Mouse (Mus musculus): ENCODE measurements around the gene Clec4n. TPM values are rescaled to one million over a fixed set of nuclear protein-coding genes. Genes with fewer than 3 reads are reported as not detected.
A peak's percentile ranks its signal among the peaks of the same experiment; 100 is the strongest.
"Not testable (repeated sequence)": the region's sequence is repeated elsewhere in the genome, so short reads cannot be mapped to it uniquely, and the experiment has no call there.

The Clec4n gene
- 0.28 and 0.44 TPM in 2 replicates for polyA plus RNA-seq (2012; rRNA removed)

GRCm38 (mm10) chr6:123229644-123230043 is at the start of gene Clec4n:
Gene Clec4n, plus strand, starts transcription at chr6:123229843.
- H3K36me3 ChIP-seq (ENCODE audit: control insufficient read depth, insufficient read depth, low read length), result no peaks in the 10 kb centered on the region
- no peaks in the 10 kb centered on the region for H3K4me1 ChIP-seq (ENCODE audit: control insufficient read depth, insufficient read depth, low read length)
- no peak within 1 kb of the TSS for H3K4me3 ChIP-seq (ENCODE audit: control insufficient read depth, low read depth, low read length)
- no peaks in the 10 kb centered on the region for H3K27me3 ChIP-seq (ENCODE audit: control insufficient read depth, insufficient read depth, low read length)
- TF ChIP-seq CTCF (IDR thresholded peaks at IDR 0.05; ENCODE audit: control insufficient read depth, insufficient read depth, insufficient replicate concordance, low read depth, low read length) (no peak), POLR2A (IDR thresholded peaks at IDR 0.05; ENCODE audit: control insufficient read depth, low read depth, low read length) (no peak)
- H3K27ac ChIP-seq (ENCODE audit: control insufficient read depth, insufficient read depth, low read depth, low read length), result no peak within 1 kb of the TSS

- H3K27ac ChIP-seq (ENCODE audit: control insufficient read depth, insufficient read depth, low read depth, low read length); H3K36me3 ChIP-seq (ENCODE audit: control insufficient read depth, insufficient read depth, low read length); H3K4me1 ChIP-seq (ENCODE audit: control insufficient read depth, insufficient read depth, low read length); H3K4me3 ChIP-seq (ENCODE audit: control insufficient read depth, low read depth, low read length); H3K27me3 ChIP-seq (ENCODE audit: control insufficient read depth, insufficient read depth, low read length): not testable (repeated sequence)
- TF ChIP-seq CTCF (IDR thresholded peaks at IDR 0.05; ENCODE audit: control insufficient read depth, insufficient read depth, insufficient replicate concordance, low read depth, low read length), result peak; percentile 22; the same call in 1 of the 2 replicates
These were observed 44.8 kb upstream of the Clec4n start for GRCm38 (mm10) chr6:123184862-123185261.

GRCm38 (mm10) chr6:123207187-123208076 is 22.2 kb upstream of the Clec4n start:
- no peak for TF ChIP-seq POLR2A (IDR thresholded peaks at IDR 0.05; ENCODE audit: control insufficient read depth, low read depth, low read length)
- no peak for TF ChIP-seq CTCF (IDR thresholded peaks at IDR 0.05; ENCODE audit: control insufficient read depth, insufficient read depth, insufficient replicate concordance, low read depth, low read length)
- Histone ChIP-seq H3K27ac (ENCODE audit: control insufficient read depth, insufficient read depth, low read depth, low read length) (no peak overlapping the region), H3K27me3 (ENCODE audit: control insufficient read depth, insufficient read depth, low read length) (no peaks in the 10 kb centered on the region), H3K4me1 (ENCODE audit: control insufficient read depth, insufficient read depth, low read length) (no peaks in the 10 kb centered on the region), H3K36me3 (ENCODE audit: control insufficient read depth, insufficient read depth, low read length) (no peaks in the 10 kb centered on the region), H3K4me3 (ENCODE audit: control insufficient read depth, low read depth, low read length) (no peak overlapping the region)

GRCm38 (mm10) chr6:123208077-123208439 is 21.6 kb upstream of the Clec4n start:
- not testable (repeated sequence) for H3K36me3 ChIP-seq (ENCODE audit: control insufficient read depth, insufficient read depth, low read length)

DNA sequence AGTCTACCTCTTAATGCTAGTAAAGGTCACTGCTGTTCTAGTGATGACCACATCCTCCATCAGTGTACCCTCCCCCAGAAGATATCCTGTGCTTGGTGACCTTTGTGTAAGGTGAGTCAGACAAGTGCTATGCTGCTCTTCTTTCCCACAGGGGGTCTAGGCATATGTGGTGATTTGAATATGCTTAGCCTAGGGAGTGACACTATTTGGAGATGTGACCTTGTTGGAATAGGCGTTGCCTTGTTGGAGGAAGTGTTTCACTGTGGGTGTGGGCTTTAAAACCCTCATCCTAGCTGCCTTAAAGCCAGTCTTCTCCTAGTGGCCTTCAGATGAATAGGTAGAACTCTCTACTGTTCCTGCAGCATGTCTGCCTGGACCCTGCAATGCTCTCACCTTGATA is 17.9 kb upstream of the Clec4n start:
- Histone ChIP-seq H3K27ac (ENCODE audit: control insufficient read depth, insufficient read depth, low read depth, low read length) (no peak overlapping the region), H3K4me1 (ENCODE audit: control insufficient read depth, insufficient read depth, low read length) (no peaks in the 10 kb centered on the region), H3K27me3 (ENCODE audit: control insufficient read depth, insufficient read depth, low read length) (no peaks in the 10 kb centered on the region), H3K4me3 (ENCODE audit: control insufficient read depth, low read depth, low read length) (no peak overlapping the region), H3K36me3 (ENCODE audit: control insufficient read depth, insufficient read depth, low read length) (no peaks in the 10 kb centered on the region)
- TF ChIP-seq POLR2A (IDR thresholded peaks at IDR 0.05; ENCODE audit: control insufficient read depth, low read depth, low read length) (no peak), CTCF (IDR thresholded peaks at IDR 0.05; ENCODE audit: control insufficient read depth, insufficient read depth, insufficient replicate concordance, low read depth, low read length) (no peak)

More at GRCm38 (mm10) chr6:123208077-123208439, 21.6 kb upstream of the Clec4n start:
- H3K4me3 ChIP-seq (ENCODE audit: control insufficient read depth, low read depth, low read length); H3K4me1 ChIP-seq (ENCODE audit: control insufficient read depth, insufficient read depth, low read length); H3K27ac ChIP-seq (ENCODE audit: control insufficient read depth, insufficient read depth, low read depth, low read length); H3K27me3 ChIP-seq (ENCODE audit: control insufficient read depth, insufficient read depth, low read length): not testable (repeated sequence)

DNA sequence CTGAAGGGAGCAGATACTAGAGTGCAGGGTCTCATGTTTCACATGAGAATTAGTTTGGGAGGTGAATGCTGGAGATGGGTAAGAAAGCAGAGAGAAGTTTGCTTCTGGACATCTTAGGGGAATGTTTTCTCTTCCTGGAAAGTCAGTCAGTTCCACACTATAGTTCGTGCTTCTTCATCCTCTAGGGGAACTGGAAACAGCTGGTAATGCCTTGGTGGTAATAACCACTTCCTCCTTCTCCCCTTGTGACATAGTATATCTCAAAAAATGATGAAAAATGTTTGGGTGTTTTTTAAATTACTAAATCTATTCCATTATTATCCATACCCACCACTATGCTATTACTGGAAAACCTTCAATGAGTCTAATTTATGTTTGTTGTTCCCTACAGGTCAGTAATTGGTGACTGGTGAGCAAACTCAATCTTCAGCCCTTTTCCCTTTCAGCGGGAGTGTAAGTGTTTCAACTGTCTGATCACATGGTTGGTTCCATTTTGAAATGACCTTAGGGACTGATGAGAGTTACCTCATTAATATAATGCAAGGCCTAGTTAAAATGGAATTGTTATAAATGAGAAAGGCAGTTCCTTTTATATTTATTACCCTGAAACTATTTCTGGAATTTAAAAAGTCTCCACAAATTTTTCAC is 2.0 kb upstream of the Clec4n start:
- Histone ChIP-seq H3K27me3 (ENCODE audit: control insufficient read depth, insufficient read depth, low read length) (no peaks in the 10 kb centered on the region), H3K4me3 (ENCODE audit: control insufficient read depth, low read depth, low read length) (no peak overlapping the region), H3K27ac (ENCODE audit: control insufficient read depth, insufficient read depth, low read depth, low read length) (no peak overlapping the region), H3K4me1 (ENCODE audit: control insufficient read depth, insufficient read depth, low read length) (no peaks in the 10 kb centered on the region), H3K36me3 (ENCODE audit: control insufficient read depth, insufficient read depth, low read length) (no peaks in the 10 kb centered on the region)
- TF ChIP-seq CTCF (IDR thresholded peaks at IDR 0.05; ENCODE audit: control insufficient read depth, insufficient read depth, insufficient replicate concordance, low read depth, low read length) (no peak), POLR2A (IDR thresholded peaks at IDR 0.05; ENCODE audit: control insufficient read depth, low read depth, low read length) (no peak)

DNA sequence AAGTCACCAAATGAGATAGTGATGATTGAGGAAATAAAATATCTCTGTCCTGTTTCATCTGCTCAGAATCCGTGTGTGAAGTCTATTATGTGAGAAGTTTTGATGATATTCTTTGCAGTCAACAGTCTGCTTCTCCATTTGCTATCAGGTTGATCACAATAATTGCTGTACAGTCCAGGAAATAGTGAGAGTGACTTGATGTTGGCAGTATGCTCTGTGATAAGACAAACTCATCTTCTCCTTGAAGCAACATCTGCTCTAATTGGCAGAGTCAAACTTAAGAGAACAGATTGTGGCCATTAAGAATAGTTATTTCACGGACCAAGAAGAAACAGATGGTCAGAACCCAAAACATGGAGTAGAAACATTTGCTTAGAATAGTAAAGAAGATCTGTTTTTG is 1.5 kb downstream of the Clec4n start:
- TF ChIP-seq CTCF (IDR thresholded peaks at IDR 0.05; ENCODE audit: control insufficient read depth, insufficient read depth, insufficient replicate concordance, low read depth, low read length), result no peak
- TF ChIP-seq POLR2A (IDR thresholded peaks at IDR 0.05; ENCODE audit: control insufficient read depth, low read depth, low read length), result no peak
- Histone ChIP-seq H3K36me3 (ENCODE audit: control insufficient read depth, insufficient read depth, low read length) (no peaks in the 10 kb centered on the region), H3K27me3 (ENCODE audit: control insufficient read depth, insufficient read depth, low read length) (no peaks in the 10 kb centered on the region), H3K4me3 (ENCODE audit: control insufficient read depth, low read depth, low read length) (no peak overlapping the region), H3K4me1 (ENCODE audit: control insufficient read depth, insufficient read depth, low read length) (no peaks in the 10 kb centered on the region), H3K27ac (ENCODE audit: control insufficient read depth, insufficient read depth, low read depth, low read length) (no peak overlapping the region)

Data from testis, adult 2 months (tissue).